Mouse (Mus musculus) left cerebral cortex, postnatal 36 days (tissue): ENCODE data around the gene Rora. TPM values are rescaled to one million over a fixed set of nuclear protein-coding genes. Genes with fewer than 3 reads are reported as not detected.

Experiments
- DNase-seq, 2 experiments: peaks; one replicate each; pipeline ENCODE4 v3.0.0; 2021 to 2022; ENCODE audit warnings: low spot score in 2 of 2, mixed read lengths in 1 of 2
- intact Hi-C: fragments of 180-260 bp; cut with DNase I; formaldehyde crosslinking; loops from one replicate; pipeline ENCODE4 v1.15.1; 2025
- total RNA-seq, 2 experiments: library from RNA; stranded (reverse); gene quantifications; 2 replicates each; pipeline ENCODE4 v1.2.3; 2021

Rora gene
- total RNA-seq, 2 experiments from 2014 or later = 69.0 to 81.9 TPM

- intact Hi-C loops = no loop called here
- DNase-seq = no peak
Observed at GRCm38 (mm10) chr9:69302846-69303245, 649.3 kb downstream of the Rora start.

- no peak for DNase-seq
- intact Hi-C loops = no loop called here
Observed at GRCm38 (mm10) chr9:69303346-69303944, 649.9 kb downstream of the Rora start.

- DNase-seq = no peak
Observed at GRCm38 (mm10) chr9:69303962-69304361, 650.4 kb downstream of the Rora start.

GRCm38 (mm10) chr9:69304492-69304891 lies 650.9 kb downstream of the Rora start:
- no peak for DNase-seq
- intact Hi-C loops = no loop called here

More at GRCm38 (mm10) chr9:69303962-69304361, 650.4 kb downstream of the Rora start:
- intact Hi-C loops = no loop called here

GRCm38 (mm10) chr9:69304991-69305390 lies 651.4 kb downstream of the Rora start:
- intact Hi-C loops = no loop called here
- no peak for DNase-seq

GRCm38 (mm10) chr9:69306734-69307528 lies 653.3 kb downstream of the Rora start:
- no peak for DNase-seq
- intact Hi-C loops = no loop called here

GRCm38 (mm10) chr9:69307974-69308373 lies 654.4 kb downstream of the Rora start:
- DNase-seq = no peak
- intact Hi-C loops = no loop called here

GRCm38 (mm10) chr9:69310524-69310923 lies 656.9 kb downstream of the Rora start:
- intact Hi-C loops = no loop called here
- DNase-seq = no peak

- intact Hi-C loops = no loop called here
- DNase-seq = no peak
Observed at GRCm38 (mm10) chr9:69313297-69313696, 659.7 kb downstream of the Rora start.

- intact Hi-C loops = no loop called here
- no peak for DNase-seq
Observed at GRCm38 (mm10) chr9:69314451-69315210, 661.0 kb downstream of the Rora start.

GRCm38 (mm10) chr9:69317527-69318115 lies 664.0 kb downstream of the Rora start:
- intact Hi-C loops = no loop called here
- no peak for DNase-seq

GRCm38 (mm10) chr9:69319434-69319833 lies 665.8 kb downstream of the Rora start:
- DNase-seq = no peak

GRCm38 (mm10) chr9:69319913-69320634 lies 666.5 kb downstream of the Rora start:
- DNase-seq = no peak
- intact Hi-C loops = loop anchor here (5.0 kb wide), 1 partner anchor 1303 kb away; no protein-coding TSS in a partner anchor

More at GRCm38 (mm10) chr9:69319434-69319833, 665.8 kb downstream of the Rora start:
- intact Hi-C loops = no loop called here

GRCm38 (mm10) chr9:69320635-69321027 lies 667.0 kb downstream of the Rora start:
- intact Hi-C loops = loop anchor here (5.0 kb wide), 1 partner anchor 1303 kb away; no protein-coding TSS in a partner anchor
- DNase-seq = no peak

GRCm38 (mm10) chr9:69321956-69322355 lies 668.4 kb downstream of the Rora start:
- intact Hi-C loops = loop anchor here (5.0 kb wide), 1 partner anchor 1305 kb away; no protein-coding TSS in a partner anchor

GRCm38 (mm10) chr9:69323831-69324230 lies 670.2 kb downstream of the Rora start:
- no peak for DNase-seq
- intact Hi-C loops = loop anchor here (5.0 kb wide), 1 partner anchor 1307 kb away; no protein-coding TSS in a partner anchor

More at GRCm38 (mm10) chr9:69321956-69322355, 668.4 kb downstream of the Rora start:
- no peak for DNase-seq

GRCm38 (mm10) chr9:69327077-69327476 lies 673.5 kb downstream of the Rora start:
- intact Hi-C loops = no loop called here

GRCm38 (mm10) chr9:69327591-69327990 lies 674.0 kb downstream of the Rora start:
- DNase-seq = no peak
- intact Hi-C loops = no loop called here

More at GRCm38 (mm10) chr9:69327077-69327476, 673.5 kb downstream of the Rora start:
- DNase-seq = no peak

- no peak for DNase-seq
- intact Hi-C loops = no loop called here
Observed at GRCm38 (mm10) chr9:69331790-69332189, 678.2 kb downstream of the Rora start.
